In the genomic region with DNA sequence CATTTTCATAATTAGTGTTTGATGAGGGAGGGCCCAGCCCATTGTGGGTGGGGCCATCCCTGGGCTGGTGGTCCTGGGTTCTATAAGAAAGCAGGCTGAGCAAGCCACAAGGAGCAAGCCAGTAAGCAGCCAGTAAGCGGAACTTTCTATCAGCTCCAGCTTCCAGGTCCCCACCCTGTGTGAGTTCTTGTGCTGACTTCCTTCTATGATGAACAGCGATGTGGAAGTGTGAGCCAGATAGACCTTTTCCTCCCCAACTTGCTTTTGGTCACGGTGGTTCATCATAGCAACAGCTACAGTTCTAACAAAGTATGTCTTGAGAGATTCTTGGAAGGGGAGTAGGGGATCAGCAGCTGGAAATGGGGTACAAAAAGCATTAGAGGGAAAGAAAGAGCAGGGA, we compare ENCODE assay signal across 26 mouse cellular contexts. TPM values are rescaled to one million over a fixed set of nuclear protein-coding genes. Genes with fewer than 3 reads are reported as not detected.
DNase-seq lines count a peak whose midpoint lies in the region; ATAC-seq lines count a peak whose summit lies in the region.
"Had no signal": no experiment of that assay in that cellular context is flagged by ENCODE, and none has a peak within 500 bp of the region (broad histone marks: within the 10 kb centered on the region; RNA-seq: fewer than 3 reads in every experiment).

No protein-coding gene starts in this region.

- DNase-seq in liver, result no peak
- DNase-seq in gastrocnemius, postnatal 4 days (ENCODE audit: low spot score in 2 of 2), result no peak
- DNase-seq: adrenal gland, adult 2 months; adrenal gland, postnatal 10 days; adrenal gland, postnatal 25 days; cerebellum, adult 11-12 months; cerebellum, adult 2 months; cerebellum, adult 9-10 months; cerebellum, postnatal 10 days; cerebellum, postnatal 25 days; forebrain, postnatal 0 days had no signal

- H3K9ac ChIP-seq in liver, embryonic 15.5 days, result no peak overlapping the region
- H3K9ac ChIP-seq in forebrain, embryonic 15.5 days (replicated peaks), result no peak overlapping the region
- H3K9ac ChIP-seq: embryonic facial prominence, embryonic 13.5 days; embryonic facial prominence, embryonic 15.5 days; forebrain, embryonic 12.5 days; forebrain, postnatal 0 days had no signal

- peaks cover 20% of the 10 kb centered on the region for H3K4me1 ChIP-seq in liver, embryonic 15.5 days (replicated peaks)
- H3K4me1 ChIP-seq in forebrain, embryonic 15.5 days, result peaks cover 4% of the 10 kb centered on the region; the same call in 1 of the 2 replicates

- H3K79me2 ChIP-seq in macrophage (ENCODE audit: inconsistent target), result no peaks in the 10 kb centered on the region

- WGBS in liver, embryonic 15.5 days (ENCODE audit: insufficient replicate concordance), result 28% methylated on average over 3 of the region's 3 CpGs
- WGBS in macrophage (ENCODE audit: missing documents), result 50% methylated on average over 3 of the region's 3 CpGs
- 87% methylated on average over 3 of the region's 3 CpGs for WGBS in forebrain, embryonic 15.5 days

- H3K36me3 ChIP-seq in liver, embryonic 15.5 days (replicated peaks), result no peaks in the 10 kb centered on the region
- H3K36me3 ChIP-seq in macrophage (ENCODE audit: inconsistent target), result no peaks in the 10 kb centered on the region
- no peaks in the 10 kb centered on the region for H3K36me3 ChIP-seq in forebrain, embryonic 15.5 days
- H3K36me3 ChIP-seq: embryonic facial prominence, embryonic 13.5 days; embryonic facial prominence, embryonic 15.5 days; forebrain, embryonic 10.5 days; forebrain, embryonic 12.5 days had no signal

- H3K9me3 ChIP-seq in liver, embryonic 15.5 days (replicated peaks), result no peaks in the 10 kb centered on the region
- no peaks in the 10 kb centered on the region for H3K9me3 ChIP-seq in forebrain, embryonic 15.5 days
- H3K9me3 ChIP-seq: embryonic facial prominence, embryonic 13.5 days; embryonic facial prominence, embryonic 15.5 days; forebrain, embryonic 10.5 days; forebrain, embryonic 12.5 days had no signal

- H3K27ac ChIP-seq in liver, embryonic 15.5 days (replicated peaks), result peak overlapping the region; percentile 29; the same call in 1 of the 2 replicates
- H3K27ac ChIP-seq in macrophage, result peak overlapping the region; percentile 34; the same call in 1 of the 2 replicates
- H3K27ac ChIP-seq in forebrain, embryonic 15.5 days (replicated peaks), result no peak overlapping the region
- H3K27ac ChIP-seq: embryonic facial prominence, embryonic 13.5 days; embryonic facial prominence, embryonic 15.5 days; forebrain, embryonic 10.5 days; forebrain, embryonic 12.5 days had no signal

- H3K4me2 ChIP-seq in liver, embryonic 15.5 days, result no peak overlapping the region
- H3K4me2 ChIP-seq in forebrain, embryonic 15.5 days (replicated peaks), result no peak overlapping the region
- H3K4me2 ChIP-seq: embryonic facial prominence, embryonic 13.5 days; embryonic facial prominence, embryonic 15.5 days; forebrain, embryonic 12.5 days had no signal

- ATAC-seq in liver, embryonic 15.5 days (ENCODE audit: insufficient read depth), result no peak
- ATAC-seq in monocyte, adult 5-6 weeks (replicated peaks; ENCODE audit: insufficient number of reproducible peaks, low FRiP score, low TSS enrichment, poor library complexity, severe bottlenecking), result peak; percentile 52
- no peak for ATAC-seq in forebrain, embryonic 15.5 days (replicated peaks)
- ATAC-seq: forebrain, embryonic 14.5 days; forebrain, postnatal 0 days had no signal

- no peak overlapping the region for H3K4me3 ChIP-seq in liver, embryonic 15.5 days (replicated peaks)
- no peak overlapping the region for H3K4me3 ChIP-seq in macrophage (ENCODE audit: inconsistent target)
- no peak overlapping the region for H3K4me3 ChIP-seq in forebrain, embryonic 15.5 days
- H3K4me3 ChIP-seq: embryonic facial prominence, embryonic 13.5 days; embryonic facial prominence, embryonic 15.5 days; forebrain, embryonic 10.5 days; forebrain, embryonic 12.5 days had no signal

- H3K27me3 ChIP-seq in liver, embryonic 15.5 days, result no peaks in the 10 kb centered on the region
- H3K27me3 ChIP-seq in forebrain, embryonic 15.5 days, result no peaks in the 10 kb centered on the region
- H3K27me3 ChIP-seq: embryonic facial prominence, embryonic 13.5 days; embryonic facial prominence, embryonic 15.5 days had no signal

RNA-seq across cellular contexts. Expression of a gene that starts 8.1 kb away (rescaled TPM):
- 2.8 and 4.1 TPM in 2 replicates for polyA plus RNA-seq in liver, embryonic 15.5 days (2015; fragmentation: Nextera tagmentation; extraction: Ambion mirVana)
- total RNA-seq in macrophage (2018; cell fraction: chromatin; rRNA removed), result 10 to 100 TPM in 10 of 26 experiments, 1 to 10 TPM in 16; 2.3 to 15.7 (median 9.2) TPM
- 1 to 10 TPM; 2.2 to 6.1 (median 4.0) TPM for total RNA-seq in macrophage (2018; cell fraction: cytosol; rRNA removed)
- total RNA-seq in macrophage (2018; cell fraction: nucleus; rRNA removed), result 10 to 100 TPM in 18 of 26 experiments, 1 to 10 TPM in 8; 3.1 to 23.5 (median 15.3) TPM
- polyA plus RNA-seq in macrophage (2018), result 3.2 to 9.2 TPM (median 6.7 TPM) in 3 replicates
- 5.7 to 16.3 TPM (median 13.0 TPM) in 3 replicates for total RNA-seq in monocyte, adult 5-6 weeks (2017)
- under 1 TPM; 0.29 to 0.52 TPM for total RNA-seq in gastrocnemius, postnatal 4 days (2021)
- polyA plus RNA-seq in forebrain, embryonic 15.5 days (2015; fragmentation: Nextera tagmentation; extraction: Ambion mirVana), result 0.06 TPM in 1 of 2 replicates, not detected in the other
- total RNA-seq: forebrain, postnatal 0 days; MEL had no signal
- polyA plus RNA-seq: embryonic facial prominence, embryonic 13.5 days; erythroblast, embryonic 14.5 days; forebrain, embryonic 14.5 days had no signal

RNA-seq across cellular contexts. Expression of a gene that starts 23.5 kb away (rescaled TPM):
- polyA plus RNA-seq in liver, embryonic 15.5 days (2015; fragmentation: Nextera tagmentation; extraction: Ambion mirVana), result not detected in 2 replicates
- not detected for total RNA-seq in macrophage (2018; cell fraction: chromatin; rRNA removed)
- total RNA-seq in macrophage (2018; cell fraction: cytosol; rRNA removed), result not detected
- total RNA-seq in macrophage (2018; cell fraction: nucleus; rRNA removed), result not detected
- not detected in 3 replicates for polyA plus RNA-seq in macrophage (2018)
- total RNA-seq in monocyte, adult 5-6 weeks (2017), result not detected in 3 replicates
- under 1 TPM in 1 of 2 experiments, not detected in 1; 0.10 TPM for total RNA-seq in gastrocnemius, postnatal 4 days (2021)
- 0.06 and 0.10 TPM in 2 replicates for polyA plus RNA-seq in forebrain, embryonic 15.5 days (2015; fragmentation: Nextera tagmentation; extraction: Ambion mirVana)
- total RNA-seq: adrenal gland, adult 2 months; forebrain, postnatal 0 days; MEL had no signal
- polyA plus RNA-seq: adrenal gland, adult 2 months; C2C12; cerebellum, adult 2 months; embryonic facial prominence, embryonic 11.5 days; embryonic facial prominence, embryonic 13.5 days; embryonic facial prominence, embryonic 15.5 days; erythroblast, embryonic 14.5 days; forebrain, embryonic 10.5 days; forebrain, embryonic 12.5 days; forebrain, embryonic 14.5 days had no signal

RNA-seq across cellular contexts. Expression of a gene that starts 44.5 kb away (rescaled TPM):
- 0.12 and 0.17 TPM in 2 replicates for polyA plus RNA-seq in liver, embryonic 15.5 days (2015; fragmentation: Nextera tagmentation; extraction: Ambion mirVana)
- under 1 TPM in 1 of 26 experiments, not detected in 25; 0.24 TPM for total RNA-seq in macrophage (2018; cell fraction: chromatin; rRNA removed)
- under 1 TPM; 0.03 to 0.29 (median 0.09) TPM for total RNA-seq in macrophage (2018; cell fraction: cytosol; rRNA removed)
- total RNA-seq in macrophage (2018; cell fraction: nucleus; rRNA removed), result not detected
- polyA plus RNA-seq in macrophage (2018), result 0.11 to 0.18 TPM (median 0.17 TPM) in 3 replicates
- total RNA-seq in monocyte, adult 5-6 weeks (2017), result not detected in 3 replicates
- total RNA-seq in gastrocnemius, postnatal 4 days (2021), result under 1 TPM; 0.15 to 0.18 TPM
- polyA plus RNA-seq in forebrain, embryonic 15.5 days (2015; fragmentation: Nextera tagmentation; extraction: Ambion mirVana), result not detected in 2 replicates
- total RNA-seq: adrenal gland, adult 2 months; adrenal gland, postnatal 25 days; adrenal gland, postnatal 4 days; forebrain, postnatal 0 days had no signal
- polyA plus RNA-seq: adrenal gland, adult 2 months; cerebellum, adult 2 months; cortical plate, adult 2 months; embryonic facial prominence, embryonic 11.5 days; erythroblast, embryonic 14.5 days; forebrain, embryonic 12.5 days; forebrain, embryonic 14.5 days had no signal
